Mouse (Mus musculus) ES-E14 (cell line): ENCODE results near the gene Rapgef6.

Experiments
- HCFC1 ChIP-seq: IDR thresholded peaks from 2 replicates; pipeline ENCODE4 v1.6.1; 2012; ENCODE audit warnings: low read length, inconsistent platforms, borderline replicate concordance; ENCODE audit not compliant: insufficient read depth
- MAFK ChIP-seq: IDR thresholded peaks from 2 replicates; pipeline ENCODE4 v1.6.1; 2014; ENCODE audit warnings: mild to moderate bottlenecking, low read depth, low read length, inconsistent platforms; ENCODE audit not compliant: insufficient read depth

GRCm38 (mm10) chr11:54614560-54614959, 91.9 kb downstream of the Rapgef6 start:
- TF ChIP-seq HCFC1 (no peak), MAFK (no peak)
